Mouse (Mus musculus) lung, postnatal 25 days (tissue): Measurements from ENCODE around the gene Birc6.
A peak's percentile ranks its signal among the peaks of the same experiment; 100 is the strongest.
"Not testable (repeated sequence)": the region's sequence is repeated elsewhere in the genome, so short reads cannot be mapped to it uniquely, and the experiment has no call there.

ENCODE experiments used
- DNase-seq: peaks from one replicate; pipeline ENCODE4 v3.0.0; 2022; ENCODE audit warnings: low spot score

Birc6 gene

GRCm38 (mm10) chr17:74564151-74564550 lies 36.1 kb downstream of the Birc6 start:
- no peak for DNase-seq

DNA sequence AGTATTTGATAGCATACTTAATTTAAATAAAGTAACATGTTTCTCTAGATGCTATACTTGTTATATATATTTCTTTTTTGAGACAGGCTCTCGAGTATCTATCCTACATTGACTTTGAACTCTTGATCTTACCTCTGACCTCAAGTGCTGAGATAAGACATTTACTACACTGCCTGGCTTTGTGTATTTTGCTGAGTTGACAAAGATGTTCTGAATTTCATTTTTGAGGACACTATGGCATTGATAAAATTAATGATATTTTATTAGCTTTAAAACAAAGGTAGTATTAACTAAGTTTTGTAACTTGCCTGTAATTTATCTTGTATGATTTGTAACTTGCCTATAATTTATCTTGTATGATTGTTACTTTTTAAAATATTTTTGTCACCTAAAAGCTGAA lies 41.1 kb downstream of the Birc6 start:
- no peak for DNase-seq

DNA sequence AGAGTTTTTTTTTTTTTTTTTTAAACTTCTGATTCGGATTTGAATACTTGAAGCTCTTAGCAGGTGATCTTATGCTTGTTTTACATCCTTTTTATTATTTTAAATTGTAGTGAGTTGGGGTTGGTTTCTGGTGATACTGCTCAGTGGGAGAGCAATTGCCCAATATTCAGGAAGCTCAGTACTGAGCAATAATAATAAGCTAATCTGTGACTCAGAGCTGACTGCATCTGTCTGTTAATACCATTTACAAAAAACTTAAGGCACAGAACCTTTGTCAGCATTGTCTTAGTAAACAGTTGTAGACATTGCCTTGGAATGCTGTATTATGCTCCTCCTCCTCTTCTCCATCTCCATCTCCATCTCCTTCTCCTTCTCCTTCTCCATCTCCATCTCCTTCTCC lies 42.5 kb downstream of the Birc6 start:
- DNase-seq = no peak

- no peak for DNase-seq
Measured at GRCm38 (mm10) chr17:74577173-74577572, 49.1 kb downstream of the Birc6 start.

GRCm38 (mm10) chr17:74579586-74579985 lies 51.5 kb downstream of the Birc6 start:
- no peak for DNase-seq

- peak; percentile 65 for DNase-seq
Measured at GRCm38 (mm10) chr17:74580738-74581137, 52.6 kb downstream of the Birc6 start.

DNA sequence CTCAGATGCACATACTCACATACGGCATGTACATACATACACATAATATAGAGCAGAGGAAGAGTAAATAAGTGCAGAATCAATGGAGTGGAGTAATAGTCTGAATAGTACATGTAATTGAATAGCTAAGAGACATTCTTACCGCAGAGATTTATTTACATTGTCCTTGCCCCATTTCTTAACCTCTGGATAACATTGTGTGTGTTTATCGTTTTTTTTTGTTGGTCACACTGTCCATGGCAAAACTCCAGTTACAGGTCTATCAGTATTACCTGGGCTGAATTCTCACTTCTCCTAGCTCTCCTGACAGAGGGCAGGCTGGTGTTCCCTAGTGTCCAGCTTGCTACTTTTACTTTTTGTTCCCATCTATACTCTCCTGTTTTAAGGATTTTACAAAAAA lies 58.7 kb downstream of the Birc6 start:
- no peak for DNase-seq

DNA sequence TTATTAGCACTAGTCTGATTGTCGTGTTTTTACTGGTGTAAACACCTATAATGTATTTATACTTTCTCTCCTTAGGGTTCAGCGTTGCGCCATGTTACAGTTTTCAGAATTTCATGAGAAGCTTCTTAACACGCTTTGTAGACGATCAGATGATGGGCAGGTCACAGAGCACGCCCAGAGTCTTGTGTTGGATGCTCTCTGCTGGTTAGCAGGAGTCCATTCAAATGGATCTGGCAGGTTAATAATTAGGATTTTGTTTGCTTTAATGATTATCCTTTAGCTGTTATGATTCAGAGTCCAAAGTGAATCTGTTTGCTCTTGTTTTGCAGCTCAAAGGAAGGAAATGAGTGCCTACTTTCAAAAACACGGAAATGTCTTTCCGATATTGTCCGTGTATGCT lies 70.8 kb downstream of the Birc6 start:
- DNase-seq = no peak

DNA sequence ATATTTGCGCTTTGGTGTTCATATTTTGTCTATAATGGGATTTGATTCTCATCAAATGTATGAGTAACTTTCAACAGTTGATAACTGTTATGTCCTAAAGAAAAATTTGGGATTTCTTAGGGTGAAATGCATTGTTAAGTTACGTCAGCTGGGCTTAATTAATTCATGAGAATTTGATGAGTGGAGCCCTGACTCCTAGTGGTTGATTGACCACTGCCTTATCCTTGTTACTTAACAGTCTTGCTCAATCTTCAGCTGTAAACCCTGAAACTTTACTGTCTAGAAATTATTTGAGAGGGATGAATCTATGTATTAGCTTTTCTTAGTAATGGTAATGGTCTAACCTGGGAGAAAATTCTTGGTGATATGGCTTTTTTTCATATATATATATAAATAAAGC lies 71.3 kb downstream of the Birc6 start:
- DNase-seq = no peak

- DNase-seq = no peak
Measured at GRCm38 (mm10) chr17:74601201-74601600, 73.1 kb downstream of the Birc6 start.

DNA sequence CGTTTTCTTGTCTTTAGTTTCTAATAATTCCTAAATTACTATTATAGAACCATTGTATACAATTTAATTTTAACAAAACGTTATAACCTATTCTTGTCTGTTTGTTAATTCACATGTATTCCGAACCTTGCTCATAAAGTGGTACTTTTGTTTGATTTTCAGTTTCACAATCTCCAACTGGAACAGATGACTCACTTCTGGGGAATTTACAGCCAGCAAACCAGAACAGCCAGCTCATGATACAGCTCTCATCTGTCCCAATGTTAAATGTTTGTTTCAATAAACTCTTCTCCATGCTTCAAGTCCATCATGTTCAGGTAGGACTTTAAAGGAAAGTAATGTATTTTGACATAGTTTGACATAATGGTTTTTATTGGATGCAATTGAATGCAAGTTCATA lies 102.7 kb downstream of the Birc6 start:
- peak; percentile 66 for DNase-seq

GRCm38 (mm10) chr17:74642445-74642844 lies 114.3 kb downstream of the Birc6 start:
- peak; percentile 6 for DNase-seq

DNA sequence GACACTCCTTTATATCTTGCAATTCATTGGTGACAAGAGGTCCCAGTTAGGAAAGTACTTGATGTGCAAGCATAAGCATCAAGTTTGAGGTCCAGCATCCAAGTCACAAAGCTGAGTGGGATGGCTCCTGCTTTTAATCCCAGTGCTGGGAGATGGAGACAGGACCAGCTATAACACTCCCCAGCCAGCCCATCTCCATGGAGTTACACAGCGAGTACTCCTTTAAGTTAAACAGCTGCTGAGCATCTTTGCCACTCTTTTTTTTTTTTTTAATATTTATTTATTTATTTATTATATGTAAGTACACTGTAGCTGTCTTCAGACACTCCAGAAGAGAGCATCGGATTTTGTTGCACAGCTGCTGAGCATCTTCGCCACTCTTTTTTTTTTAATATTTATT lies 130.3 kb downstream of the Birc6 start:
- no peak for DNase-seq

GRCm38 (mm10) chr17:74668010-74668409 lies 139.9 kb downstream of the Birc6 start:
- no peak for DNase-seq

DNA sequence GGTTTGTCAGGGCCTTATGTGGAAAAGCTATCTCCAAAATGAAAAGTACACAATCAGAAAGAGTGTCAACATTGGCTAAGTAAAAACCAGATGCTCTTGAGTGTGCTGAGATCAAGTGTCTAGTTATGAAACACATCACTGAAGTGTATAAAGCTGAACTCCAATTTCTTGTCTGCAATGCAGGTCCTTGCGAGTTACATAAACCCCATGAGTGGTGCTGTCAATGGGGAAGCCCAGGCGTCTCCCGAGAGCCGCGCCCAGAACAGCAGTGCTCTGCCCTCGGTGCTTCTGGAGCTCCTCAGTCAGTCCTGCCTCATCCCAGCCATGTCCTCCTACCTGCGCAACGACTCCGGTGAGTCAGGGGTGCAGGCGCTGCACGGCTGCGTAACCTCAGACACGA lies 141.9 kb downstream of the Birc6 start:
- peak; percentile 82 for DNase-seq

DNA sequence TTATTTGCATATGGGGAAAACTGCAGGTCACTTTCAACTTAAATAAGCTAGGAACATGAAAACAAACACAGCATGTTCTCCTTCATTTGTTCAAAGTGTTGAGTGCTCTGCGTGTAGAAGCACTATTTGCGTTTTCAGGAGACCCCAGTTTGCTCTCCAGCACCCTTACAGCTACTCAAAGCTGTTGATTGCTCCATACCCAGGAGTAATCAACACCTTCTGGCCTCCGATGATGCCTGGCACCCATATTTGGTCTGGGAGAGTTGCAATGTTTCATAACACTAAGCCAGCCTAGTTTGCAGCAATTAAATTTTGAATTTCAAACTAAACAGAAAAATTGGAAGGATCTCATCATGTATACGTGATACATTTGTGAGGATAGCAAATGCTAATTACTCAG lies 144.4 kb downstream of the Birc6 start:
- peak; percentile 58 for DNase-seq

GRCm38 (mm10) chr17:74673251-74673650 lies 145.2 kb downstream of the Birc6 start:
- peak; percentile 57 for DNase-seq

- no peak for DNase-seq
Measured at GRCm38 (mm10) chr17:74678061-74678460, 150.0 kb downstream of the Birc6 start.

- no peak for DNase-seq
Measured at GRCm38 (mm10) chr17:74684927-74685326, 156.8 kb downstream of the Birc6 start.

DNA sequence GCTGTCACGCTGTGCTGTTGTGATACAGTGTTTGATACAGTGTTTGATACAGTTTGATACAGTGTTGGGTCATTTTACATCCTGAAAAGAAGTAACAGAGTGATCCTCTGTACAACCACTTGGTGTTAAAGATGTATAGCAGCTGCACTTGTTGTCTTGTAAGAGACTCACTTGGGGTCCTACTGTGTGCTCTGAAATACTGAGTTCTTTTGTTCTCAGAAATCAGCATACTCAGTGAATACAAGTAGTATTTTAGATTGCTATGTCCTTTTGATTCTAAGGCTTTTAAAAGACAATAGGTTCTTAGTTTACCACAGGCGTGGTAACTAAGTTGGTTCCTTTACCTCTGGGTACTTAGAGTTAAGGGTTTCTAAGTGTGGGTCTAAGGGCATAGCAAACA lies 160.5 kb downstream of the Birc6 start:
- DNase-seq = no peak

DNA sequence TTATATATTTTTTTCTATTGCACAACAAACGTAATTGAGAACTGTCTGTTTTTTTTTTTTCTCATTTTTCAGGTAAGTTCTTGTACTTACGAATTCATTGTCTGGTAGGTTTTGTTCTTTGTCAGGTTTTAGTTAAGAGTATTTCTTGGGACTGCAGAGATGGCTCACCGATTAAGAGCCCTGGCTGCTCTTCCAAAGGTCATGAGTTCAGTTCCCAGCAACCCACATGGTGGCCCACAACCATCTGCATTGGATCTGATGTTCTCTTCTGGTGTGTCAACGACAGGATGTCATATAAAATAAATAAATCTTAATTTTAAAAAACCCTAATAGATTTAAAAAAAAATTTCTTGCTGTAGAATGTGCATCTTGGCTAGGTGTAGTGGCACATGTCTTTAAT lies 161.3 kb downstream of the Birc6 start:
- DNase-seq = no peak

- not testable (repeated sequence) for DNase-seq
Measured at GRCm38 (mm10) chr17:74701661-74702060, 173.6 kb downstream of the Birc6 start.

DNA sequence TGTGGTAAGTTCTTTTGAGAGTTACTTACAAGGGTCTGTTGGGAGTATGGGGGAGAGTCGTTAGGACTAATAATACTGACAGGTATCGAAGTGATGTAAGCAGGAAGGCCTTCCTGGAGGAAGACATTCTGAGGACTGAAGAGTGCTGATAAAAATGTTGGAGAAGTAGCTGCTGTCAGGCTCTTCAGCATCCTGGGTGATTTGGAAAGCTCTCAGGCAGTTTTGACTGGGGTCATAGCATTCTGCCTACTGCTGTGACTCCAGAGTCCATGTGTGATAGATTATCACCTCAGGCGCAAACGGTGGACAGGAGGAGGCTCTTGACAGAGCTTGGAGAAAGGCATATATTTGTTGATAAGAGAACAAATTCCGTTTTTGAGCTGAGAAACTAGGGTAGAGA lies 177.4 kb downstream of the Birc6 start:
- DNase-seq = no peak

DNA sequence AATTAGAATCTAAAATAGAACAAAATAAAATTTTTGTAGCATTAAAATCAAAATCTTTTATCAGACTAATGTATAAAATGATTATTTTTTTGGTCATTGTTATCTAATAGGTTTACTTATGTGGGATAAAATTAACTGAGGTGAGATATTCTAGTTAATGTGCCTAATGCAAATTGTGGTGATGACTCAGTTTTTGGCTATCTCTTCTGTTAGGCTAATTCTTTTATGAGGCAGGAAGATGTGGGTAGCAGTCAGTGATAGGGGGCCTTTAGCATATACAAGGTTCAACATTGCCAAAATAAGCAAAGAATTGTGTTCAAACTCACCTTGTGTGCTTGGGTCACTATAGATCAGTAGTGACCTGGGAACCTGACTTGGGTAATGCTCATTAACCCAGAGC lies 178.5 kb downstream of the Birc6 start:
- no peak for DNase-seq

- DNase-seq = no peak
Measured at GRCm38 (mm10) chr17:74707637-74708152, 179.6 kb downstream of the Birc6 start.
